Mouse (Mus musculus) limb, embryonic 11.5 days (tissue): ENCODE results near the gene Fcer1g. TPM values are rescaled to one million over a fixed set of nuclear protein-coding genes. Genes with fewer than 3 reads are reported as not detected.
A peak's percentile ranks its signal among the peaks of the same experiment; 100 is the strongest.

ENCODE experiments used
- ATAC-seq: fragments of 200-750 bp; cut with Nextera tagmentation; 2 replicates; pipeline ENCODE4 v1.8.0; 2017; ENCODE audit warnings: low read depth; ENCODE audit not compliant: insufficient number of reproducible peaks, low FRiP score, low TSS enrichment
- DNase-seq: peaks from one replicate; pipeline ENCODE4 v3.0.0-alpha.2; 2015; ENCODE audit warnings: low spot score
- H3K27ac ChIP-seq: fragments of 300-500 bp; sonication (generic); replicated peaks from 2 replicates; pipeline ENCODE4 v1.5.1; 2014; ENCODE audit warnings: low read depth, mild to moderate bottlenecking, low read length
- H3K27me3 ChIP-seq: fragments of 300-500 bp; sonication (generic); 2 replicates; pipeline ENCODE4 v1.6.1; 2014; ENCODE audit warnings: mild to moderate bottlenecking, low read length, mixed read lengths; ENCODE audit not compliant: control insufficient read depth, insufficient read depth
- H3K36me3 ChIP-seq: fragments of 300-500 bp; sonication (generic); 2 replicates; pipeline ENCODE4 v1.6.1; 2014; ENCODE audit warnings: mild to moderate bottlenecking, low read length, moderate library complexity, mixed read lengths; ENCODE audit not compliant: control insufficient read depth, insufficient read depth
- H3K4me1 ChIP-seq: fragments of 300-500 bp; sonication (generic); 2 replicates; pipeline ENCODE4 v1.6.1; 2014; ENCODE audit warnings: low read length, mixed read lengths; ENCODE audit not compliant: control insufficient read depth, insufficient read depth
- H3K4me2 ChIP-seq: fragments of 300-500 bp; sonication (generic); 2 replicates; pipeline ENCODE4 v1.6.1; 2014; ENCODE audit warnings: low read depth, mild to moderate bottlenecking, moderate library complexity; ENCODE audit not compliant: severe bottlenecking
- H3K4me3 ChIP-seq: fragments of 300-500 bp; sonication (generic); 2 replicates; pipeline ENCODE4 v1.5.1; 2014; ENCODE audit warnings: low read depth, low read length
- H3K9ac ChIP-seq: fragments of 300-500 bp; sonication (generic); 2 replicates; pipeline ENCODE4 v1.6.1; 2014; ENCODE audit warnings: mild to moderate bottlenecking, low read length
- H3K9me3 ChIP-seq: fragments of 300-500 bp; sonication (generic); 2 replicates; pipeline ENCODE4 v1.6.1; 2016; ENCODE audit warnings: low read length; ENCODE audit not compliant: control insufficient read depth
- WGBS: fragments of 180-500 bp; shearing (Covaris S2); extraction: QIAGEN DNeasy Blood & Tissue Kit; methylation state at CpG from one replicate; pipeline ENCODE4 v1.1.7; 2014; 5-methylcytosine and 5-hydroxymethylcytosine counted together
- polyA plus RNA-seq: library from polyadenylated mRNA; unstranded; fragments of >200 nt; fragmentation: Nextera tagmentation; extraction: Ambion mirVana; gene quantifications from 2 replicates; pipeline ENCODE4 v1.2.1, GENCODE M21; 2014

The Fcer1g gene
- polyA plus RNA-seq, 1 experiment from 2014 or later: 13.2 TPM

GRCm38 (mm10) chr1:171260316-171260715 lies 26.2 kb upstream of the Fcer1g start:
- H3K4me1 ChIP-seq: no peaks in the 10 kb centered on the region
- H3K36me3 ChIP-seq: 0 out of 2 replicates have a peak, but pooled peaks cover 2% of the 10 kb centered on the region
- no peak overlapping the region for H3K4me2 ChIP-seq
- no peak overlapping the region for H3K27ac ChIP-seq
- no peak overlapping the region for H3K4me3 ChIP-seq
- no peak overlapping the region for H3K9ac ChIP-seq
- ATAC-seq (no peak), DNase-seq (no peak)
- no peaks in the 10 kb centered on the region for H3K9me3 ChIP-seq
- 75% methylated on average over 3 of the region's 3 CpGs for WGBS
- H3K27me3 ChIP-seq: no peaks in the 10 kb centered on the region

DNA sequence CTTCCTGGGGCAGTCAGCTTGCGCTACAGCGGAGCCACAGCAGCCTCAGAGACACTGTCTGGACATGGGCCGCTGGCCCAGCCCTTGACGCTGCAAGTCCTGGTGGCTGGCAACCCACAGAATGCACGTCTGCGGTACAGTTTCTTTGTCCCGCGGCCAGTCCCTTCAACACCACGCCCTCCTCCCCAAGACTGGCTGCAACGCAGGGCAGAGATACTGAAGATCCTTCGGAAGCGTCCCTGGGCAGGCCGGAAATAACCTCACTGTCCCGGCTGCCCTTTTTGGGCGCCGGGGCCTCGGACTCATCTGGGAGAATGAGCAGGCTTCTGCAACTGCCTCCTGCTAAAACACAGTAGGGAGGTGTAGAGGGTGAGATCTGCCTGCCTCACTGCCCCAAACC lies 24.8 kb upstream of the Fcer1g start:
- no peaks in the 10 kb centered on the region for H3K9me3 ChIP-seq
- no peak for ATAC-seq
- DNase-seq: no peak
- H3K4me2 ChIP-seq: no peak overlapping the region
- H3K27me3 ChIP-seq: no peaks in the 10 kb centered on the region
- H3K9ac ChIP-seq: no peak overlapping the region
- WGBS: 73% methylated on average over 17 of the region's 17 CpGs
- no peaks in the 10 kb centered on the region for H3K4me1 ChIP-seq
- no peak overlapping the region for H3K4me3 ChIP-seq
- peaks cover 5% of the 10 kb centered on the region for H3K36me3 ChIP-seq
- no peak overlapping the region for H3K27ac ChIP-seq

DNA sequence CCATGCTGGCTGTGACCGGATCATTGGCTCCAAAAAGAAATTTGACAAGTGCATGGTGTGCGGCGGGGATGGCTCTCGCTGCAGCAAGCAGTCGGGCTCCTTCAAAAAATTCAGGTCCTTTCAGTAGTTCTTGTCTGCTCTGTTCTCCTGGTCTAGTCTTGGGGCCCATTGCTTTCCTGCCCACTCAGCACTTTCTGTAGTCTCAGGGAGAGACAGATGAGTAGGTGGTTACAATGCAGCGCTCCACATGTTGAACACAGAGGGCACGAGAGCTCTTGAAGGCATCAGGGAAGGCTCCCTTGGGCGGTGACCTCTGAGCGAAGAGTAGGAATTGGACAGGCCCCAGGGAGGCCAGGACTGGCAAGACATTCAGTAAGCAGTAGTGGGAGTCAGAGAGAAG lies 23.6 kb upstream of the Fcer1g start:
- H3K36me3 ChIP-seq: peaks cover 5% of the 10 kb centered on the region

DNA sequence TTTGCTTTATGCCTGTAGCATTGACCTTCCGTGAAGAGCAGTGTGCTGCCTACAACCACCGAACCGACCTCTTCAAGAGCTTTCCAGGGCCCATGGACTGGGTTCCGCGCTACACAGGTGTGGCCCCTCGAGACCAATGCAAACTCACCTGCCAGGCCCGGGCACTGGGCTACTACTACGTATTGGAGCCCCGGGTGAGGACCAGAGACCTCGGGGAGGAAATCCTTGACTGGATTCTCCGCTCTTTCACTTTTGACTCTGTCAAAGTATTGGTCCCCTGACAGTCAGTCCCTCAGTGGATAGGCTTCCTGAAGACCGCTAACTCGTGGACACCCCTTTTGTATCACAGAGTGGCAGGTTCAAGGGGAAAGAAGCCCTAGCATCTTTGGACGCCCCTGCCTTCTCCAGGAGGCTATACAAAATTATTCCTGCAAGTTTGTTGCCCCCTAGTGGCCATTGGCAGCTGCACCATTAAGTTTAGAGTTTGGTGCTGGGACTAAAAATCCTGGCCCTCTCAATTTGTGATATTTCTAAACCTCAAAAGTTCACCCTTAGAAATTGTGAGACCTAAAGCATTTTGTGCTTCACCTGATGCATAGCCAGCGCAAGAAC lies 22.9 kb upstream of the Fcer1g start:
- Histone ChIP-seq H3K27ac (no peak overlapping the region), H3K4me2 (no peak overlapping the region), H3K9ac (no peak overlapping the region), H3K9me3 (no peaks in the 10 kb centered on the region), H3K4me3 (no peak overlapping the region), H3K27me3 (no peaks in the 10 kb centered on the region), H3K4me1 (peaks cover 6% of the 10 kb centered on the region), H3K36me3 (peaks cover 5% of the 10 kb centered on the region)
- DNase-seq: peak; percentile 76
- no peak for ATAC-seq
- WGBS: 69% methylated on average over 15 of the region's 15 CpGs

More for the DNA sequence above, 23.6 kb upstream of the Fcer1g start:
- H3K9ac ChIP-seq: no peak overlapping the region
- H3K4me1 ChIP-seq: 0 out of 2 replicates have a peak, but pooled peaks cover under 1% of the 10 kb centered on the region
- ATAC-seq: no peak
- WGBS: 89% methylated on average over 9 of the region's 9 CpGs
- no peaks in the 10 kb centered on the region for H3K27me3 ChIP-seq
- no peak overlapping the region for H3K27ac ChIP-seq
- H3K4me2 ChIP-seq: no peak overlapping the region
- no peak for DNase-seq
- no peak overlapping the region for H3K4me3 ChIP-seq
- no peaks in the 10 kb centered on the region for H3K9me3 ChIP-seq

- Histone ChIP-seq H3K27me3 (no peaks in the 10 kb centered on the region), H3K4me2 (no peak overlapping the region), H3K27ac (no peak overlapping the region), H3K4me3 (no peak overlapping the region), H3K36me3 (peaks cover 5% of the 10 kb centered on the region), H3K9me3 (no peaks in the 10 kb centered on the region), H3K4me1 (peaks cover 13% of the 10 kb centered on the region), H3K9ac (no peak overlapping the region)
- ATAC-seq (no peak), DNase-seq (no peak)
- 92% methylated on average over 24 of the region's 24 CpGs for WGBS
Measured at GRCm38 (mm10) chr1:171256095-171256818, 22.1 kb upstream of the Fcer1g start.

GRCm38 (mm10) chr1:171252415-171252814 lies 18.2 kb upstream of the Fcer1g start:
- peak overlapping the region; percentile 66 for H3K4me2 ChIP-seq
- 46% methylated on average over 17 of the region's 17 CpGs for WGBS
- peaks cover 3% of the 10 kb centered on the region for H3K36me3 ChIP-seq
- H3K4me3 ChIP-seq: peak overlapping the region; percentile 24; the same call in 1 of the 2 replicates
- peak overlapping the region; percentile 61 for H3K9ac ChIP-seq
- no peak for ATAC-seq
- H3K27me3 ChIP-seq: no peaks in the 10 kb centered on the region
- H3K9me3 ChIP-seq: no peaks in the 10 kb centered on the region
- peak overlapping the region; percentile 83 for H3K27ac ChIP-seq
- DNase-seq: peak; percentile 36
- H3K4me1 ChIP-seq: peaks cover 29% of the 10 kb centered on the region

DNA sequence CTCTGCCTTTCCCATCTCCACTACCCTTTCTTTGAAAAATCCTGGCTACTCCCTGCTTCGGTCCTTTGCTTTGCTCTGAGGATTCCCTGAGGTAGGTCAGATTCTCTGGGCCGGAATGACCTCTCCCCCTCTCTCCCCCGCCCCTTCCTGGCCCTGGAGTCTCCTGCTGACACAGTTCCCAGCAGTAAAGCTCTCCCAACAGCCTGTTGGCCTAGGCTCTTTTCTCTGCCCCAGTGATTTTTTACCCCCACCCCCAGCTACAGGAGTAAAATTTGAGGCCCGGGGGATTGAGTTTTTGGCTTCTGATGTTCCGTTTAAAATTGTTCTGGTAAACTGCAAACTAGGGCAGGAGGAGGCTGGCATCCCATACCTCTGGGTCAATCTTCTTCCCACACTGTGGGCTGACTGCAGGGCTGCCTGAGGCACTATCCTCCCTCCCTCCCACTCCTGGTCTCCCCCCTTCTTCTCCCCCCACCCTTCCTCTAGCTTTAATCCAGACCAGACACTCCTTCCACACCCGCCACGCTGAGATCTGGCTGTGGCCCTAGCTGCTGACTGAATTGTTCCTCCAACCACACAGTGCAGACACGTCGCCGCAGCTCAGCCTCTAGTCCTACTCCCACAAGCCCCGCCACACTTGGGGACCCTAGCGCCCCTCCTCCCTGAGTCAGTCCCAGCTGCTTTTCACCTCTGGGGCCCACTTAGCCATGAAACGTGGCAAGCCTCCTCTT lies 17.6 kb upstream of the Fcer1g start:
- peak overlapping the region; percentile 24 for H3K4me3 ChIP-seq
- no peaks in the 10 kb centered on the region for H3K9me3 ChIP-seq
- H3K4me1 ChIP-seq: peaks cover 29% of the 10 kb centered on the region
- peak overlapping the region; percentile 61 for H3K9ac ChIP-seq
- 2% methylated on average over 13 of the region's 13 CpGs for WGBS
- DNase-seq (peak; percentile 63), ATAC-seq (peak; percentile 36)
- peak overlapping the region; percentile 66 for H3K4me2 ChIP-seq
- H3K27me3 ChIP-seq: no peaks in the 10 kb centered on the region
- H3K27ac ChIP-seq: peak overlapping the region; percentile 83
- H3K36me3 ChIP-seq: peaks cover 3% of the 10 kb centered on the region
